Mouse (Mus musculus) limb, embryonic 15.5 days (tissue): ENCODE measurements around the gene Agpat3. TPM values are rescaled to one million over a fixed set of nuclear protein-coding genes. Genes with fewer than 3 reads are reported as not detected.

Experiments
- ATAC-seq: fragments of 200-750 bp; cut with Nextera tagmentation; 2 replicates; pipeline ENCODE4 v1.8.0; 2017; ENCODE audit warnings: low read depth, moderate TSS enrichment; ENCODE audit not compliant: insufficient number of reproducible peaks, low FRiP score, low TSS enrichment
- H3K27ac ChIP-seq: fragments of 300-500 bp; sonication (generic); 2 replicates; pipeline ENCODE4 v1.5.1; 2015; ENCODE audit warnings: moderate library complexity, mild to moderate bottlenecking, inconsistent platforms
- H3K27me3 ChIP-seq: fragments of 300-500 bp; sonication (generic); 2 replicates; pipeline ENCODE4 v1.6.1; 2015; ENCODE audit warnings: inconsistent platforms
- H3K36me3 ChIP-seq: fragments of 300-500 bp; sonication (generic); 2 replicates; pipeline ENCODE4 v1.6.1; 2015; ENCODE audit warnings: inconsistent platforms
- H3K4me1 ChIP-seq: fragments of 300-500 bp; sonication (generic); 2 replicates; pipeline ENCODE4 v1.6.1; 2015; ENCODE audit warnings: inconsistent platforms
- H3K4me2 ChIP-seq: fragments of 300-500 bp; sonication (generic); 2 replicates; pipeline ENCODE4 v1.6.1; 2015; ENCODE audit warnings: mild to moderate bottlenecking, inconsistent platforms
- H3K4me3 ChIP-seq: fragments of 300-500 bp; sonication (generic); 2 replicates; pipeline ENCODE4 v1.5.1; 2015; ENCODE audit warnings: mild to moderate bottlenecking, inconsistent platforms
- H3K9ac ChIP-seq: fragments of 300-500 bp; sonication (generic); 2 replicates; pipeline ENCODE4 v1.6.1; 2015; ENCODE audit warnings: inconsistent platforms
- H3K9me3 ChIP-seq: fragments of 300-500 bp; sonication (generic); 2 replicates; pipeline ENCODE4 v1.6.1; 2016; ENCODE audit warnings: inconsistent platforms
- WGBS: fragments of 180-500 bp; shearing (Covaris S2); methylation state at CpG from one replicate; pipeline ENCODE4 v1.1.7; 2015; 5-methylcytosine and 5-hydroxymethylcytosine counted together
- polyA plus RNA-seq: library from polyadenylated mRNA; unstranded; fragments of >200 nt; fragmentation: Nextera tagmentation; extraction: Ambion mirVana; gene quantifications from 2 replicates; pipeline ENCODE4 v1.2.1, GENCODE M21; 2015

The Agpat3 gene
- polyA plus RNA-seq, 1 experiment from 2014 or later = 111 TPM

GRCm38 (mm10) chr10:78300061-78300460 is 52.2 kb downstream of the Agpat3 start:
- Histone ChIP-seq H3K36me3 (peaks cover 12% of the 10 kb centered on the region; the same call in 1 of the 2 replicates), H3K27ac (no peak overlapping the region), H3K27me3 (no peaks in the 10 kb centered on the region), H3K9me3 (no peaks in the 10 kb centered on the region), H3K9ac (no peak overlapping the region), H3K4me2 (no peak overlapping the region), H3K4me3 (no peak overlapping the region), H3K4me1 (peaks cover 28% of the 10 kb centered on the region)
- no peak for ATAC-seq
- WGBS = 89% methylated on average over 4 of the region's 4 CpGs

GRCm38 (mm10) chr10:78298651-78299644 is 53.3 kb downstream of the Agpat3 start:
- WGBS = 80% methylated on average over 8 of the region's 8 CpGs
- Histone ChIP-seq H3K9me3 (no peaks in the 10 kb centered on the region), H3K9ac (no peak overlapping the region), H3K4me2 (no peak overlapping the region), H3K27ac (peak overlapping the region; percentile 87), H3K4me3 (no peak overlapping the region), H3K27me3 (no peaks in the 10 kb centered on the region), H3K36me3 (peaks cover 12% of the 10 kb centered on the region; the same call in 1 of the 2 replicates), H3K4me1 (peaks cover 38% of the 10 kb centered on the region)
- no peak for ATAC-seq

GRCm38 (mm10) chr10:78297576-78298484 is 54.5 kb downstream of the Agpat3 start:
- WGBS = 54% methylated on average over 15 of the region's 15 CpGs

GRCm38 (mm10) chr10:78296980-78297379 is 55.3 kb downstream of the Agpat3 start:
- no peak overlapping the region for H3K4me2 ChIP-seq
- H3K4me3 ChIP-seq = no peak overlapping the region
- peak overlapping the region; percentile 87; the same call in 1 of the 2 replicates for H3K27ac ChIP-seq
- H3K9ac ChIP-seq = no peak overlapping the region
- peaks cover 38% of the 10 kb centered on the region for H3K4me1 ChIP-seq
- H3K36me3 ChIP-seq = 0 out of 2 replicates have a peak, but pooled peaks cover 4% of the 10 kb centered on the region
- H3K9me3 ChIP-seq = no peaks in the 10 kb centered on the region
- WGBS = 83% methylated on average over 4 of the region's 4 CpGs
- no peak for ATAC-seq
- H3K27me3 ChIP-seq = no peaks in the 10 kb centered on the region

More at GRCm38 (mm10) chr10:78297576-78298484, 54.5 kb downstream of the Agpat3 start:
- H3K27me3 ChIP-seq = no peaks in the 10 kb centered on the region
- peaks cover 38% of the 10 kb centered on the region for H3K4me1 ChIP-seq
- H3K4me2 ChIP-seq = peak overlapping the region; percentile 24
- no peak overlapping the region for H3K9ac ChIP-seq
- H3K9me3 ChIP-seq = no peaks in the 10 kb centered on the region
- 0 out of 2 replicates have a peak, but pooled peaks cover 7% of the 10 kb centered on the region for H3K36me3 ChIP-seq
- peak; percentile 82 for ATAC-seq
- no peak overlapping the region for H3K4me3 ChIP-seq
- peak overlapping the region; percentile 87 for H3K27ac ChIP-seq

GRCm38 (mm10) chr10:78296371-78296770 is 55.9 kb downstream of the Agpat3 start:
- Histone ChIP-seq H3K36me3 (0 out of 2 replicates have a peak, but pooled peaks cover 4% of the 10 kb centered on the region), H3K4me3 (no peak overlapping the region), H3K27me3 (no peaks in the 10 kb centered on the region), H3K9me3 (no peaks in the 10 kb centered on the region), H3K9ac (no peak overlapping the region), H3K27ac (no peak overlapping the region), H3K4me2 (no peak overlapping the region), H3K4me1 (peaks cover 41% of the 10 kb centered on the region)
- 84% methylated on average over 5 of the region's 5 CpGs for WGBS
- ATAC-seq = no peak

GRCm38 (mm10) chr10:78293576-78293975 is 58.7 kb downstream of the Agpat3 start:
- Histone ChIP-seq H3K9me3 (no peaks in the 10 kb centered on the region), H3K27me3 (no peaks in the 10 kb centered on the region), H3K4me3 (no peak overlapping the region), H3K27ac (no peak overlapping the region), H3K4me1 (peaks cover 50% of the 10 kb centered on the region), H3K36me3 (0 out of 2 replicates have a peak, but pooled peaks cover 4% of the 10 kb centered on the region), H3K4me2 (no peak overlapping the region), H3K9ac (no peak overlapping the region)
- WGBS = 48% methylated on average over 1 of the region's 1 CpGs
- ATAC-seq = no peak

GRCm38 (mm10) chr10:78292381-78292780 is 59.9 kb downstream of the Agpat3 start:
- H3K4me1 ChIP-seq = peaks cover 38% of the 10 kb centered on the region
- ATAC-seq = no peak

GRCm38 (mm10) chr10:78290730-78291535 is 61.4 kb downstream of the Agpat3 start:
- 31% methylated on average over 8 of the region's 8 CpGs for WGBS
- Histone ChIP-seq H3K9ac (no peak overlapping the region), H3K27me3 (no peaks in the 10 kb centered on the region), H3K27ac (no peak overlapping the region), H3K36me3 (peaks cover 20% of the 10 kb centered on the region), H3K4me1 (peaks cover 30% of the 10 kb centered on the region), H3K4me2 (no peak overlapping the region), H3K4me3 (no peak overlapping the region), H3K9me3 (no peaks in the 10 kb centered on the region)
- no peak for ATAC-seq

More at GRCm38 (mm10) chr10:78292381-78292780, 59.9 kb downstream of the Agpat3 start:
- H3K36me3 ChIP-seq = peaks cover 10% of the 10 kb centered on the region
- H3K4me2 ChIP-seq = no peak overlapping the region
- no peak overlapping the region for H3K27ac ChIP-seq
- H3K9ac ChIP-seq = no peak overlapping the region
- no peaks in the 10 kb centered on the region for H3K9me3 ChIP-seq
- 88% methylated on average over 5 of the region's 5 CpGs for whole genome bisulfite sequencing
- no peaks in the 10 kb centered on the region for H3K27me3 ChIP-seq
- H3K4me3 ChIP-seq = no peak overlapping the region

GRCm38 (mm10) chr10:78288896-78289295 is 63.4 kb downstream of the Agpat3 start:
- Histone ChIP-seq H3K4me1 (peaks cover 17% of the 10 kb centered on the region), H3K9me3 (no peaks in the 10 kb centered on the region), H3K27me3 (no peaks in the 10 kb centered on the region), H3K27ac (no peak overlapping the region), H3K4me2 (no peak overlapping the region), H3K36me3 (peaks cover 41% of the 10 kb centered on the region), H3K4me3 (no peak overlapping the region), H3K9ac (no peak overlapping the region)
- ATAC-seq = no peak
- 83% methylated on average over 4 of the region's 4 CpGs for WGBS

GRCm38 (mm10) chr10:78288135-78288534 is 64.2 kb downstream of the Agpat3 start:
- Histone ChIP-seq H3K27me3 (no peaks in the 10 kb centered on the region), H3K36me3 (peaks cover 48% of the 10 kb centered on the region), H3K4me3 (no peak overlapping the region), H3K27ac (no peak overlapping the region), H3K4me2 (no peak overlapping the region), H3K9me3 (no peaks in the 10 kb centered on the region), H3K9ac (no peak overlapping the region), H3K4me1 (peaks cover 17% of the 10 kb centered on the region)
- WGBS = 87% methylated on average over 5 of the region's 5 CpGs
- no peak for ATAC-seq
